Mouse (Mus musculus) WW6 (cell line): Measurements from ENCODE around the gene Oaz3.

Experiments used
- DNase-seq: peaks from one replicate; pipeline ENCODE4 v3.0.0-alpha.2; 2013; ENCODE audit warnings: low read depth, low spot score

The Oaz3 gene

DNA sequence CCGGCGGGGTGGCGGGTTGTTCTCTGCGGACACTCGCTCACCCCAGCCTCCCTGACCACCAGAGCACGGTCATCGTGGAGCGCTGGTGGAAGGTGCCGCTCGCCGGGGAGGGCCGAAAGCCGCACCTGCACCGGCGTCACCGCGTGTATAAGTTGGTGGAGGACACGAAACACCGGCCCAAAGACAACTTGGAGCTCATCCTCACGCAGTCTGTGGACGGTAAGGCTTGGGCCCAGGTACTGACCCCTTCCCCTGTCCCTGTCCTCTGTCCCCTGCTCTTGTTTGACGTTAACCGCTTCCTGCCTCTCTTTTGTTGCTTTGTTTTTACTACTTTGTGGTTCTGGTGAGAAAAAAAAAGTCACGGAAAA lies at the start of gene Oaz3:
Gene Oaz3 (minus strand): TSS at position 319 of the 368 bp plus-strand sequence.
- DNase-seq: no peak

DNA sequence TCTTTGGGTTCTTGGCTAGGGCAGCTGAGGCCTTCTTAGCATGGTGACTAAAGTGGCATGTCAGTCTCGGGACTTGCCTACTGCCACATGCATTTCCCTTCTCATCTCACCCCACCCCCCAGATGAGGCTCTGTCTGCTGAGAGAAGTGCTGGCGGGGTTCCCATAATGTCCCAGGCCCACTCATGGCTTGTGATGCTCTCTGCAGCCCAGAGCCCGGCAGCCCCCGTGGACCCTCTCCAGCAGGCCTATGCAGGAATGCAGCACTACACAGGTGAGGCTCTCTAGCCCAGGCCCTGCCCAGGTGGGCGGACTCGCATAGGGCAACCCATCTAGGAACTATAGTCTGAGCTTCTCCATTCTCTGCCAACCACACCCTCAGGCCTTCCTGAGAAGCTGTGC lies 43.9 kb upstream of the Oaz3 start:
- no peak for DNase-seq

DNA sequence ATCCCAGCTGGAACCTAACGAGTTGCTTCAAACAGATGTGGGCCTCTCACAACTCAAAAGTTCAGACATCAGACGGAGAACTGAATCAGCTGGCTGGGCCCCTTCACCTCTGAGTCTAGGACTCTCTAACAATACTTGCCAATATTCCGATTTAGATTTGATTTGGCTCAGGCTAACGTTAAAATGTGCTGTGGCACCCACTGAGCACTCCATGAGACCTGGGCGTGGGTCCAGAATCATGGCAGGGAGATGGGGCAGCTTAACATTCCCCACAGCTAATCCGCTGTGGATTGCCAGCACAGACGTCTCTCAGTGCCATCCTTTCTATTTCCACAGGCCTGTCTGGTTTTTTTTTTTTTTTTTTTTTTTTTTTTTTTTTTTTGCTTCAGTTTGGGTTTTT lies 42.2 kb upstream of the Oaz3 start:
- no peak for DNase-seq

DNA sequence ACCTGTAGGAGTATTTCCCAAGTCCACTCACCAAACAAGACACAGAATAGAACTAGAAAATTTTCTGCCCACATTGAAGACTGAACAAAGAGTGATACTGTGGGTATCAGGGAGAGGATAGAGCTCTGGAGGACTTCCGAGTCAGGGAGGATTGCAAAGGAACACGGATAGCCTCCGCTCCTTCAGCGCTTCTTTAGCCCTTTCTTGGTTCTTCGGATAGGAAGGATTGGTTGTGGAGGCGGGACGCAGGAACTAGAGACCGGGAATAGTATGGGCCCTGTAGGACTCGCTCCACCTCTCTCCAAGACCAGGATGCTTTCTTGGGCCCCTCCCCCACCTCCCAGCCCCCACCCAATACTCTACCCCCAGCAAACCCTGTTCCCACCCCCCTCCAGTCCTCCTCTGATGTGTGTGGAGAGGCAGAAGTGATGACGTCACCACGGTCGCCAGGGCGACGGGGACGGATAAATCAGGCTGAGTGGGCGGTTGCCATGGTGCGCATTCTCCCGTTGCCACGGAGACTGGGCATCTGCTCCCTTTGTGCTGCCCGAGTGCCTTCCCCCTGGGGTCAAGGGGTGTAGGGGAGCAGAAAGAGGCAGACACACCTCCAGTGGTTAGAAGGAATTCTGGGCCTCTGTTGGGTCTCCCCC lies 40.2 kb upstream of the Oaz3 start:
- no peak for DNase-seq

DNA sequence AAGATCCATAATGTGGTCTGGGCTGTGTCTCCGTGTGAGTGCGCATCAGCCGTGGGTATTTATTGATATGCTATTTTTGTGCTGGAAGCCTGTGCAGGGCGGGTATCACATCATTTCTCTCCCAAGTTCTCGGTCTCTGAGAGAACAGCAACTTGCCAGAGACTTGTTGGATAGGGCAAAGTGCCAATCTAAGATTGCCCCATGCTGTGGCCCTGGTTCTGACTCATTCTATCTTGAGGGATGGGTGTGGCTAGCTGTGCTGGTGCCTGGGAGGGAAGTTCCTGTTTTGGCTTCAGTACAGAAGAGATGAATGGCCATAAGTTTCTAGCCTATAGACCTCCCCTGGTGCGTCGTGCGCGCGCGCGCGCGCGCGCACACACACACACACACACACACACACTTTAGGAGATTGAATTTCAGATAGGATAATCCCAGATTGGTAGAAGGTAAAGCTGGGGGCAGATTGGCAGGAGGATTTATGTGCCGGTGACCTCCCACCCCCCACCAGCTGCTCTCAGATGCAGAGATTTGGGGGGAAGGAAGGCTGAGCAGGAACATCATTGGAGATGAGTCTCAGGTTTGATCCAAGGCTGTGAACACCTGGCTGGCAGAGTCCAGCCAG lies 39.2 kb upstream of the Oaz3 start:
- DNase-seq: no peak

DNA sequence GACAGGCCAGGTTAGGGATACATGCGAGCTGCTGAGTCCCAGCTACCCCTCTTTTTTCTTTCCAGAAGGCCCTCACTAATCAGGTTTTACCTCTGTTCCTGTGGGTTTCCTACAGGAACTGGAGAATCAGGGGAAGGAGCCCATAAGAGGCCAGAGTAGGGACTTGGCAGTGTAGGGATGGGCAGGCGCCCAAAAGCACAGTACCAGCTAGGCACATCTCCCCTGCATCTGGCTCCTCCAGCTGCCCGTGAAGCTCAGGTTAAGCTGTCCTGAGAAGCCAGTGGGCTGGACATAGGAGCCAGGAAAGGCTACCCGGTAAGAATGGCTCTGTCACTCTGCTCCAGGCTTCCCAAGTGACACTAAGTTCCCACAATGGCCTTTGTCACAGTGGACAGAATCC lies 37.7 kb upstream of the Oaz3 start:
- DNase-seq: no peak

DNA sequence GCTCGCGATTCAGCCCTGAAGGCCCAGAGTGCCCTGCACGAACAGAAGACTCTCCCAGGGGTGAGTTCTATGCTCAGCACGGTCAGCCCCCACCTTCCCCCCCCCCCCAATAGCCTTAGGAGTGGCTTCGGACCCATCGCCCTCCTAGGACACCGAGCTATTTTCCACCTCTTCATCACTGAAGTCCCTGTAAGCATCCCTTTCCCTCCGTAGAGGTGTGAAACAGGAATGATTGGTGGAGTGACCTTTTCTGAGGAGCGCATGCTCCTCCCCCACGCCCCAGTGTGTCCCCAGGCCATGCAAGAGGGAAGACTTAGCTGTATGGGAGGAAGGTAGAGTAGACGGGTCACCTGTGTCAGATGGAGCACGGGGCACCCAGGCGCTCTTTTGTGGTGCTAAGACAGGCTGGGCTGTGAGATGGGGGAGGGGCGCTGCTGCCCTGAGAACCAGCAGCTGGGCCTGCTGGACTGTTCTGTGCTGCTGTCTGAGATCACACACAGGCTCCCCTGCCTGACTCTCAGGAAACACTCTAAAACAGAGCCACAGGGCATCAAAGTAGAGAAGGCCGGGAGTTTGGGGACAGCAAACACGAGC lies 36.7 kb upstream of the Oaz3 start, which contains the start of gene Riiad1:
Gene Riiad1 (minus strand): TSS at position 51 of the 594 bp plus-strand sequence.
- DNase-seq: no peak

DNA sequence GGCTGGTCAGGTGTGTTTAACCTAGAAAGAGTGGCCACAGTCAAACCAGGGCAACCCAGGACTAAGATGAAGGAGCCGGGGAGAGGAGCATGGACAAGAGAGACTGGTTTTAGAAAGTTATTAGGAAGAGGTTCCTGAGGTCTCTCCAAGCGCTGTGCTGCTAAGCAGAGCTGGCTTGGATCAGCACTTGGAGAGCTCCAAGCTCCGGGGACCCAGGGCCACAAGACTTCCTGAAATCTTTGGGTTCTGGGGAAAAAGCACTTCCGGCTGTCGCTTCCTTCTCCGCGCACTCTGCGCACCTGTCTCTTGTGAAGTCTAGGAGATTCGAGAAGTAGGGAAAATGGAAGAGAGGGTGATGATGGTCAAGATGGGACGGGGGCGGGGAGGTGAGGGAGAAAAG lies 35.8 kb upstream of the Oaz3 start:
- no peak for DNase-seq

DNA sequence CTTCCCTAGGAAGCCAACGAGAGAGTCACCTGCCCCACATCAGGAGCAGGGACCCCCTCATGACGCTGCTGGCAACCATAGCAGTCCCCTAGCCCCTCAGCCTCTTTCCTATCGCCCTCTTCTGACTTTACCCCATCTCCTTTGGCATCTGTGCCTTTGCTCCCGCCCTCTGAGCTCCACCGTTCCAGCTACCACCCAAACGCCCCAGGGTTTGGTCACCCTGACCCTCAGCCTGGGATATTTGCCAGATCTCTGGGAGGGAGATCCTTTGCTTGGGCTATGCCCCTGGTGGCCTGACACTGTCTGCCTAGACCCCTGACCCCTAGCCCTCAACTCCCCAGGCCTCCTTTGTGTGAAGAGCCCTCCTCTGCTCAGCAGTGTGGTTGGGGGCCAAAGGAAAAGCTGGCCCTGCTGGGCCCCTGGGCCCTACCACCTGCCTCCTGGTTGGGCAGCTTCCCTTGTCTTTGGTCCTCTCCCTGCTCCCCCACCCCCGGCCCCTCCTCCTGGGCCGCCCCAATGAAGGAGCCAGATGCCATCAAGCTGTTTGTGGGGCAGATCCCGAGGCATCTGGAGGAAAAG lies 35.0 kb upstream of the Oaz3 start:
- no peak for DNase-seq

DNA sequence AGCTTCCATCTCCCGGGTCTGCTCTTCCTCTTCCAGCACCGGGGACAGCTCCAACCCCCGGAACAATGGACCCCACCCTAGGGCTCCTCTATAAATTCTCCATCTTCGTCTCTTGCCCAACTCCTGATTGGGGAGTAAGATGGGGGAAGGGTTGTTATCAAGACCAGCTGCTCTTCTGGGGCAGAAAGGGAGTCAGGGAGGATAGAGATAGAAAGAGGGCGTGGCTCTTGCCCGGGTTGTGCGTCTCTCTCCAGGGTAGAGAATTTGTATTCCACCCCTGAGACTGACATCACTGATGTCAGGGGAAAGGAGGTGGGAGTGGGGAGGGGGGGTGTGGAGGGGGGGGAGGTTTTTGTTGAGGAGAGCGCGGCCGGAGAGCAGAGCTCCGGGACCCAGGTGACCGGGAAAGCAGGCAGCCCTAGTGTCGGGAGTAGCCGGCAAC lies 34.3 kb upstream of the Oaz3 start, which contains the start of gene Celf3:
Gene Celf3 (plus strand): TSS at position 315 of the 442 bp plus-strand sequence.
- no peak for DNase-seq

DNA sequence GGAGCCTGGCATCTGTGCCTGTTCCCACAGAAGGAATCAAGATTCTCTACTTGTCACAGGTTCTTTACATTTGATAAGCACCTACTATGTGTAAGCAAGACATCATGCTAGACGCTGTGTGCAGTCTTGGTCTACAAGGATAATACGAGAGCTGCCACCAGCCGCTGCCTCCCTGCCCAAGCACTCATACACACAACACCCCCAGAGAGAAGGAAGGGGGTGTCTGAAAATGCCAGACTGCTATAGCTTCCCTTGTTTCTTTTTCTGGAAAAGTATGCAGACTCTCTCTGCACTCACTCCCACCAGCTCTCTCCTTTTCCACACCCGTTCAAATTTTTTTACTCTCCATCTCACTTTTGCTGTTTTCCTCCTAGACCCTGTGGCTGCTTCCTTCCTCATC lies 33.7 kb upstream of the Oaz3 start:
- DNase-seq: no peak

DNA sequence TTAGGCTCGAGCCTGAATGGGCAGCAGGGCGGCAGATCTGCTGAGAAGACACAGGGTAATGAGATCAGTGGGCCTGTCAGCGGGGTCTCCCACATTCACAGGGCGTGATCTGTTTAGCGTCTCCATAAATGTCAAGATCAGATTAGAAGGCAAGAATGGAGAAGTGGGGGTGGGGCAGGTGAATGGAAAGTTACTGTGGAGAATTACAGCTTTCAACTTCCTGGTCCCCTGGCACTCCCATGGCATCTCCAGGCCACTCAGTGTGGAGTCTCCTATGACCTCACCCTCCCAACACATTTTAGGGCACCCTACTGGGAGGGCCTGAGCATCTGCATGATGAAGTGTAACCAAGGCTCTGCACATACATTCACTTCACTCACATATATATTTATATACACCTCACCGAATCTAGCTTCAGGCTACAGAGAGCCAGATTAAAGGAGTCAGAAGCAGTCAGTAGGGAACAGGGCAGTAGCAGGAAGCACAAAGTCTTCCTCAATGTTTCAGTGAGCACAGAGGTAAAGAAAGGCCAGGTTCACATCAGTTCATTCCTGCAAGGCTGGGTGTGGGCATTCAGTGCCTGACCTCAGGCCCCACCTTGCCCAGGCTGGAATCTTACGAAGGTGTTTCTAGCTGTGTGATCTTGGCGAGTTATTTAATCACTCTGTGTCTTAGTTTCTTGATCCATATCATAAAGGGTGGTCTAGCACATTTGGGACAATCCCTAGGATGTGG lies 32.8 kb upstream of the Oaz3 start:
- no peak for DNase-seq

DNA sequence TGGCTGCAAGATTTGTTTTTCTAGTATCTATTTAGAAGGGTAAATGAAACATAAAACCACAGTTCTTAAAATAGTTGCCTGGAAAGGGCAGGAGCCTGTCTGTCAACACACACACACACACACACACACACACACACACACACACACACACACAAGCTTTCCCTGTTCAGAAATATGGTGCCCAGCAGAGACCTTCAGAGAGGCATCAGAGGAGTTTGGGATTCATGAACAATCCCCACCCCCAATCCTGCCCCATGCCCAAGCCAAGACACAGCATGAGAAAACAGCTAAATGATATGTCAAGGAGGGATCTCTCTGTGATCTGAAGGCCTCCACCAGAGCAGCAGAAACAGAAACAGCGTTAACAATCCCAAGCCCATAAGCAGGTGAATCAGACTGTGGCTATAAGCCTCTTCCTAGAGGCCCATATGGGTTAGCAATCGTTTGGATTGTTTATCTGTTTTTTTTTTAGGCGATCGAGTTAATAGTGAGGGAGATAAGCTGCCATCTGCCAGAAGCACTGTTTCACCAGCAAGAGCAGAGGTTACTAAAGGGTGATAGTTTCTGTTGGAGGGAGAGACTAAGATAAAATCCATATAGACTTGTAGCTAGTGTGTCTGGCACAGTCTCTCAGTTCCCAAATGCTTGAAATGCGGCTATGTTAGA lies 30.0 kb upstream of the Oaz3 start:
- no peak for DNase-seq

DNA sequence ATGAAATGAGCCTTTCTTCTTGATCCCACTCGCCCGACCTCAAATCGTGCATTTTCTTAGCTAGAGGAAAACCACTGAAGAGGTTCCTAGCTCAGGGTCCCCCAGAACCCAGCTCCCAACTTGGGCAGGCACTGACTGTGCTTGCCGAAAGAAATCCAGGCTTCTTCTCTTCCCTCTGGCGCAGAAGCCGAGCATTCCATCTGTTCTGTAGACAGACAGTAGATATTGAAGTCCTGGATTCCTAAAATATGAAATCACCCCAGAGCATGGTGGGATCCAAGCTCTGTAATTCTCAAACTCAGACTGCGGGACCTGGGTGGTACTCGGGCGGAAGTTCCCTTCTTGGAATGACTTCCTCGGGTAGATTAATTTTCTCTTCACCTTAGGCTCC lies 29.4 kb upstream of the Oaz3 start:
- no peak for DNase-seq

DNA sequence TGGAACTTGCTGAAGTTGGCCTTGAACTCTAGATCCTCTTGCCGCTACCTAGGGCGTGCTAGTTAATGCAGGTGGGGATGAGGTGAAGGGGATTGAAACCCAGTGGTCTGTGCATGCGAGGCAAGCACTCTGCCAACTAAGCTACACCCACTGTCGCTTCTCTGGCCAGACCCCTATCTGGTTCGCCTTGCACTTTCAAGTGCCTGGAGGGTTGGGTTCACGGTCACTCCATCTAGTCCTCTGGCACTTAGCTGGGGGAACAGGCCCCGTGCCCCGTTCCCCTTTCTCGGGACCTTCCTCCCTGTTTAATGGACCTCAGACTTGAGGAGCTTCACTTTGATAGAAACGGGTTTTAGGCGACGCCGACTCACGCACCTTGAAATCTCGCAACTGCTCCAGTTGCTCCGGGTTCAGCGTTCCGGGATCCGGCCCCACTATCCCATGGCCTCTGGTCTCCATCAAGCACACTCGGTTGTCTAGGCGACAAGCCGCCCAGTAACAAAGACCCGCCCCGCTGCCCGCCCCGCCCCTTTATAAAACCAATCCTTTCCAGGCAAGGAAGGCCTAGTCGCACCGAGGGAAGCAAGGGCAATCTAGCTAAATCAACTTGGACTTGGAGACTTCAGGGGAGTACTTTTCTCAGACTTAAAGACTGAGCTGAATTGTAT lies 28.9 kb upstream of the Oaz3 start:
- no peak for DNase-seq

DNA sequence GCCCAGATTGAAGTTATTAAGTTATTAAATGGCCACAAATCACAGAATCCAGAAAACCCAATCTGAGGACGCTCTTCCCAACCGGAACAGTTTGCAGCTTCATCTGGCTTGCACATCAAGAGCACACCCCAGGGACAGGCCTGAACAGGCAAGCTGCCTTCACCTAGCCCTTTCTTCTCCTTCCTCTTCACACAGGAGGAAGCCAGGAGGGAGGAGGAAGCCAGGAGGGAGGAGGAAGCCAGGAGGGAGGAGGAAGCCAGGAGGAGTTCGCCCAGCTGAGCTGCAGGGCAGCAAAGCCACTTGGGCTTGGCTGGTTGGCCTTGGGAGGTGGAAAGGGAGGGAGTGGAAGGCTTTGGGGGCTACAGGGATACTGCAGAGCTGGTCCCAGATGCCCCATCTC lies 25.2 kb upstream of the Oaz3 start:
- DNase-seq: no peak

DNA sequence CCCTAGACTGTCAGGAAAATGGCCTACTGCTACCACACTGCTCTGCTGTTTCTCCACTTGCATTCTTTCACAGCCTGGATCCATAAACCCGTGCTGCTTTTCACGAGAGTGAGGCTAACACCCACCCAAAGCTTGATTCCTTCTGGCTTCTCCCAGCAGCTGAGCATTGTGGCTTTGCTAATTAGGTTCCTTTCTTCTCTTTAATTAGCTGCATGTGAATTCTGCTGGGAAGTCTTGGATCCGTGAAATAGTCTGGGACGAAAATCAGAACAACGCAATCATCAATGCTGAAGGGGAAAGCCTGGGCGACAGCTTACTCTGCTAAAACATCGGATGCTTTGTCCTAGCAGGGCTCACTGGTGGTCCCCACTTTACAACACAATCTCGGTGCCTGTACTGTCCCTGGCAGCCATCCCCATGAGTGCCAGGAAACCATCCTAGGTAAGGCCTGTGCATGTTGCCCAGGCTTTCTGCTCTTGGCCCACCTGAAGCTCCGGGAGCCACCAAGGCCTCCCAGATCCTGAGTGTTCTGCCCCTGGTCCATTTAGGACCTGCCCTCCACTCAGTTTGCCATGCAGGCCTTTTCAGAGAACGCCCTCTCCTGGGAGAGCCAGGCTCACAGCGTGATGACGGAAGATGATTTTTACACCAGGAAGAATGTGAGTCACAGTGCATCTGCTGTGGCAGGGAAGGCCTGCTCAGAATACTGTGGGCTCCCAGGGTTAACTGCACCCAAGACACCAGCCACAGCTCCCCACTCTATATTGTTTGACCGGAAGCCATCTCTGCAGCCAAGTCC lies 22.1 kb upstream of the Oaz3 start:
- DNase-seq: no peak

DNA sequence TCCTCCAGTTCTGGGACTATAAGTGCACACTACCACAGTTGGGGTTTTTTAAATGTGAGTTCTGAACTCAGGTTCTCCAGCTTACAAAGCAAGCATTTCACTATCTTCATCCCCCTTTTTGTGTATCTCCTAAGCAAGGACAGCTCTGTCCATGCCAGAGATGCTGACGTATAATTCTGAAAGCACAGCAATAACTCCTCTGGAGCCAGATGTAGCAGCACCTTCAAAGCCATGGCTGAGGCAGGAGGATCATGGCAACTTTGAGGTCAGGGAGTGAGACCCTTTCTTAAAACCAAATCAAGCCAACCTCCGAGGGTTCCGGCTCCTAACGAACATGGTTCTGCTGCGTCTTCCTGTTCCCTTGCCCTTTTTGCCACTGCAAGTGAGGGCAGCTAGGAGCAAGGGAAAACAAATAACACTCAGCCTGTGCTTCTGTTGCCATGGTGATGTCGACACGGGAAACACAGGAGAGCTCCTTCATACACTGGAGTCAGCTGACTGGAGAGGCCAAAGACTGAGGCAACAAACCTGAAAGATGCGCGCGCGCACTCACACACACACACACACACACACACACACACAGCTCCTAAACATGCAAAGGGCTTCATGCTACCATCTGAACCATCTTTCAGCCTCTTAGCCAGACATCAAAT lies 20.3 kb upstream of the Oaz3 start:
- no peak for DNase-seq

DNA sequence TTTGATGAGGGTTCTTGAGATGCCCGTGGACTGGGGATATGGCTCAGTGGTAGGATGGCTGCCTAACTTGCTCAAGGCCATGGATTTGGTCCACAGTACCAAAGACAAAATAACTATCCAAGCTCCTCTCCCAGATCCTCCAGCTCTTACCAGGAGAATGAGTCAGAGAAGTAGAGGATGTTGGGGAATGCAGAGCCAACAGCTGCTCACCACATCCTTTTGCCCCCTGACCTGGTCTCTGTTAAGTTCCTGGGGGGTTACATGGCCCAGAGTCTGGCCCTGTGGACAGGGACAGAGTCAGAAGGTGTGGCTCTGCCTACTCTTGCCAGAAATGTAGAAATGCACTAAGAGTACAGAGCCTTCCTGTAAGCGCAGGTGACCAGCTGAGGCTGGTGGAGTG lies 16.1 kb upstream of the Oaz3 start:
- DNase-seq: no peak

DNA sequence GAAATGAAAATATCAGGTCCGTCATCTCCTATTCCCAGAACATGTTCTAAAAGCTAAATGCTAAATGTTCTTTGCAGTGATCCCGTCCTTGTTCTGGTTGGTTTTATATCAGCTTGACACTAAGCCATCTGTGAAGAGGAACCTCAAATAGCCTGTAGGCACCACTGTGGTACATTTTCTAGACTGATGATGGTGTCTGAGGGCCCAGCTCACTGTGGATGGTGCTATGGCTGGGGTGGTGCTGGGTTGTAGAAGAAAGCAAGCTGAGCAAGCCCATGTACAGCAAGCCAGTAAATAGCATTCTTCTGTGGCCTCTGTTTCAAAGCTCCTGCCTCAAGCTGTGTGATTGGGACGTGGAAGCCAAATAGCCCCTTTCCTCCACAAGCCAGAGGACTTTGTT lies 13.3 kb upstream of the Oaz3 start:
- no peak for DNase-seq
